Mouse (Mus musculus): ENCODE results near the gene Acadvl. TPM values are rescaled to one million over a fixed set of nuclear protein-coding genes. Genes with fewer than 3 reads are reported as not detected.

Acadvl gene
- polyA plus RNA-seq, 1 experiment from 2014 or later = 94.1 TPM

DNA sequence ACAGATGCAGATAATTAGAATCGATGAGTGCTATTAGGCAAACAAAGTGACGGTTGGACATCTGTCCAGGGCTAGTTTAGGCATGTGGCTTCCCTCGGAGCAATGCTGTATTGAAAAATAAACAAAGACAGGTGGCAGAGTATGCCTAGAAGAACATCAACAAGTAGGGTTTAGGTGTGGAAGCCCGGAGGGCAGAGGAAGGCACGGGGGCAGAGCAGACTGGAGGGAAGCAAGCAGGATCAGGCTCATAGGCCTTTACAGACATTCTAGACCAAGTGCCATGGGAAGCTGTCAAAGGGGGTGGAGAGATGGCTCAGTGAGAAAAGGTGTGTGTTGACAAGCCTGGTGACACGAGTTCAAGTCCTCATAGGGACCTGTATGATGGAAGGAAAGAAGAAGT, 34.2 kb upstream of the Acadvl start:
- Histone ChIP-seq H3K9ac (ENCODE audit: low read depth, low read length) (no peak overlapping the region), H3K27ac (ENCODE audit: low read depth, low read length) (no peak overlapping the region), H3K4me2 (no peak overlapping the region), H3K27me3 (ENCODE audit: control insufficient read depth, insufficient read depth, low read length) (no peaks in the 10 kb centered on the region; the same call in 1 of the 2 replicates), H3K4me1 (ENCODE audit: control insufficient read depth, insufficient read depth, low read length) (no peaks in the 10 kb centered on the region), H3K9me3 (replicated peaks; ENCODE audit: control insufficient read depth, low read length) (no peaks in the 10 kb centered on the region), H3K4me3 (ENCODE audit: low read depth, low read length) (no peak overlapping the region), H3K36me3 (ENCODE audit: control insufficient read depth, insufficient read depth, low read length) (0 out of 2 replicates have a peak, but pooled peaks cover 2% of the 10 kb centered on the region)
- 73% methylated on average over 6 of the region's 6 CpGs for WGBS (ENCODE audit: insufficient replicate concordance)
- no peak for ATAC-seq (replicated peaks; ENCODE audit: insufficient number of reproducible peaks, low FRiP score, low TSS enrichment)

- H3K4me1 ChIP-seq (ENCODE audit: control insufficient read depth, insufficient read depth, low read length) = no peaks in the 10 kb centered on the region
- 32% methylated on average over 9 of the region's 9 CpGs for WGBS (ENCODE audit: insufficient replicate concordance)
- peaks cover 13% of the 10 kb centered on the region; the same call in 1 of the 2 replicates for H3K36me3 ChIP-seq (ENCODE audit: control insufficient read depth, insufficient read depth, low read length)
These were observed 30.2 kb upstream of the Acadvl start for GRCm38 (mm10) chr11:70045435-70045834.

GRCm38 (mm10) chr11:70043665-70044064, 28.5 kb upstream of the Acadvl start:
- no peak for ATAC-seq (replicated peaks; ENCODE audit: insufficient number of reproducible peaks, low FRiP score, low TSS enrichment)
- Histone ChIP-seq H3K27ac (ENCODE audit: low read depth, low read length) (no peak overlapping the region), H3K4me1 (ENCODE audit: control insufficient read depth, insufficient read depth, low read length) (no peaks in the 10 kb centered on the region), H3K27me3 (ENCODE audit: control insufficient read depth, insufficient read depth, low read length) (no peaks in the 10 kb centered on the region), H3K9ac (ENCODE audit: low read depth, low read length) (no peak overlapping the region), H3K36me3 (ENCODE audit: control insufficient read depth, insufficient read depth, low read length) (peaks cover 13% of the 10 kb centered on the region; the same call in 1 of the 2 replicates), H3K4me2 (no peak overlapping the region), H3K4me3 (ENCODE audit: low read depth, low read length) (no peak overlapping the region), H3K9me3 (replicated peaks; ENCODE audit: control insufficient read depth, low read length) (no peaks in the 10 kb centered on the region)
- 86% methylated on average over 7 of the region's 7 CpGs for WGBS (ENCODE audit: insufficient replicate concordance)

More at GRCm38 (mm10) chr11:70045435-70045834, 30.2 kb upstream of the Acadvl start:
- Histone ChIP-seq H3K27ac (ENCODE audit: low read depth, low read length) (no peak overlapping the region), H3K4me3 (ENCODE audit: low read depth, low read length) (no peak overlapping the region), H3K9me3 (replicated peaks; ENCODE audit: control insufficient read depth, low read length) (no peaks in the 10 kb centered on the region), H3K9ac (ENCODE audit: low read depth, low read length) (no peak overlapping the region), H3K4me2 (no peak overlapping the region), H3K27me3 (ENCODE audit: control insufficient read depth, insufficient read depth, low read length) (no peaks in the 10 kb centered on the region; the same call in 1 of the 2 replicates)
- no peak for ATAC-seq (replicated peaks; ENCODE audit: insufficient number of reproducible peaks, low FRiP score, low TSS enrichment)

GRCm38 (mm10) chr11:70042309-70043085, 27.3 kb upstream of the Acadvl start:
- Histone ChIP-seq H3K4me3 (ENCODE audit: low read depth, low read length) (no peak overlapping the region), H3K27me3 (ENCODE audit: control insufficient read depth, insufficient read depth, low read length) (no peaks in the 10 kb centered on the region), H3K9ac (ENCODE audit: low read depth, low read length) (no peak overlapping the region), H3K9me3 (replicated peaks; ENCODE audit: control insufficient read depth, low read length) (no peaks in the 10 kb centered on the region), H3K4me1 (ENCODE audit: control insufficient read depth, insufficient read depth, low read length) (no peaks in the 10 kb centered on the region), H3K4me2 (no peak overlapping the region), H3K36me3 (ENCODE audit: control insufficient read depth, insufficient read depth, low read length) (peaks cover 13% of the 10 kb centered on the region; the same call in 1 of the 2 replicates), H3K27ac (ENCODE audit: low read depth, low read length) (no peak overlapping the region)
- ATAC-seq (replicated peaks; ENCODE audit: insufficient number of reproducible peaks, low FRiP score, low TSS enrichment) = no peak
- WGBS (ENCODE audit: insufficient replicate concordance) = 83% methylated on average over 23 of the region's 23 CpGs

DNA sequence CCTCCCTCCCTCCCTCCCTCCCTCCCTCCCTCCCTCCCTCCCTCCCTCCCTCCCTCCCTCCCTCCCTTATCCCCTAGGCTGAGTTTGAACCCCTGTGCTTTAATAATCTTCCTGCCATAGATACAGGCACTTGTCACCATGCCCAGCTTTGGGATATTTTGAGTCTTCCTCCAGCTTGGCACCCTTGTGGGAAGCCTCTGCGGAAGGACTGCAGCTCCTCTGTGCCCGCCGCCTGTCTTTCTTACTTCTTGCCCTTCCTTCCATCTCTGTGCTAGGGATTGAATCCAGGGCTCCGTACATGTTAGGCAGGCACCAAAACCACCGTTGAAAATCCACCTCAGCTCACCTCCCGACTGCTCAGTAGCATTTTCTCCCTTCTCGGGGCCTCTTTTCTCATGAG, 25.0 kb upstream of the Acadvl start:
- Histone ChIP-seq H3K27ac (ENCODE audit: low read depth, low read length) (no peak overlapping the region), H3K9me3 (replicated peaks; ENCODE audit: control insufficient read depth, low read length) (no peaks in the 10 kb centered on the region), H3K36me3 (ENCODE audit: control insufficient read depth, insufficient read depth, low read length) (peaks cover 16% of the 10 kb centered on the region; the same call in 1 of the 2 replicates), H3K27me3 (ENCODE audit: control insufficient read depth, insufficient read depth, low read length) (no peaks in the 10 kb centered on the region), H3K4me3 (ENCODE audit: low read depth, low read length) (no peak overlapping the region), H3K4me2 (no peak overlapping the region), H3K9ac (ENCODE audit: low read depth, low read length) (no peak overlapping the region), H3K4me1 (ENCODE audit: control insufficient read depth, insufficient read depth, low read length) (no peaks in the 10 kb centered on the region)
- WGBS (ENCODE audit: insufficient replicate concordance) = 83% methylated on average over 7 of the region's 7 CpGs
- ATAC-seq (replicated peaks; ENCODE audit: insufficient number of reproducible peaks, low FRiP score, low TSS enrichment) = no peak

GRCm38 (mm10) chr11:70039631-70040030, 24.4 kb upstream of the Acadvl start:
- H3K4me3 ChIP-seq (ENCODE audit: low read depth, low read length) = no peak overlapping the region
- H3K27ac ChIP-seq (ENCODE audit: low read depth, low read length) = no peak overlapping the region
- no peaks in the 10 kb centered on the region for H3K27me3 ChIP-seq (ENCODE audit: control insufficient read depth, insufficient read depth, low read length)
- ATAC-seq (replicated peaks; ENCODE audit: insufficient number of reproducible peaks, low FRiP score, low TSS enrichment) = no peak
- H3K4me1 ChIP-seq (ENCODE audit: control insufficient read depth, insufficient read depth, low read length) = no peaks in the 10 kb centered on the region
- H3K4me2 ChIP-seq = no peak overlapping the region
- H3K9me3 ChIP-seq (replicated peaks; ENCODE audit: control insufficient read depth, low read length) = no peaks in the 10 kb centered on the region
- H3K36me3 ChIP-seq (ENCODE audit: control insufficient read depth, insufficient read depth, low read length) = peaks cover 16% of the 10 kb centered on the region; the same call in 1 of the 2 replicates
- no peak overlapping the region for H3K9ac ChIP-seq (ENCODE audit: low read depth, low read length)
- WGBS (ENCODE audit: insufficient replicate concordance) = 88% methylated on average over 10 of the region's 10 CpGs

DNA sequence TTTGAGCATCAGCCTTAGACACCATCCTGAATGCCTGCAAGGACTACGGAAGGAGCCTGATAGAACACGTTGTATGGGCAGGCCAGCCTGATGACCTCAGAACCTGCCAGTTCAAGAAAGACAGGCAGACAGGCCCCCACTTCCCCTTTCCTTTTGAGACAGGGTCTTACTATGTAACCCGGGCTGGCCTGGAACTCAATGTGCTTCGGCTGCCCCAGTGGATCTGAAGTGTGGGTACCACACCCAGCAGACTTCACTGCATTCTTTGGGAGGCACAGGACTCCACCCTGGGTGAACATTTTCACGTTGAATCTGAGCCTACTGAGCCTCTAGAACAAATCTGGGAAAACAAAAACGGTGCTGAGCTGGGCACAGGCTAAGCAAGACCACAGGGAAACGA, 23.0 kb upstream of the Acadvl start:
- H3K9ac ChIP-seq (ENCODE audit: low read depth, low read length) = no peak overlapping the region
- peaks cover 14% of the 10 kb centered on the region; the same call in 1 of the 2 replicates for H3K36me3 ChIP-seq (ENCODE audit: control insufficient read depth, insufficient read depth, low read length)
- no peaks in the 10 kb centered on the region for H3K27me3 ChIP-seq (ENCODE audit: control insufficient read depth, insufficient read depth, low read length)
- ATAC-seq (replicated peaks; ENCODE audit: insufficient number of reproducible peaks, low FRiP score, low TSS enrichment) = no peak
- H3K4me1 ChIP-seq (ENCODE audit: control insufficient read depth, insufficient read depth, low read length) = no peaks in the 10 kb centered on the region
- 76% methylated on average over 7 of the region's 7 CpGs for WGBS (ENCODE audit: insufficient replicate concordance)
- no peak overlapping the region for H3K4me2 ChIP-seq
- H3K4me3 ChIP-seq (ENCODE audit: low read depth, low read length) = no peak overlapping the region
- no peaks in the 10 kb centered on the region for H3K9me3 ChIP-seq (replicated peaks; ENCODE audit: control insufficient read depth, low read length)
- H3K27ac ChIP-seq (ENCODE audit: low read depth, low read length) = no peak overlapping the region

GRCm38 (mm10) chr11:70031321-70031670, 16.1 kb upstream of the Acadvl start:
- Histone ChIP-seq H3K4me1 (ENCODE audit: control insufficient read depth, insufficient read depth, low read length) (peaks cover 31% of the 10 kb centered on the region), H3K27me3 (ENCODE audit: control insufficient read depth, insufficient read depth, low read length) (no peaks in the 10 kb centered on the region), H3K4me3 (ENCODE audit: low read depth, low read length) (no peak overlapping the region), H3K27ac (ENCODE audit: low read depth, low read length) (no peak overlapping the region), H3K36me3 (ENCODE audit: control insufficient read depth, insufficient read depth, low read length) (peaks cover 8% of the 10 kb centered on the region; the same call in 1 of the 2 replicates), H3K9ac (ENCODE audit: low read depth, low read length) (no peak overlapping the region), H3K9me3 (replicated peaks; ENCODE audit: control insufficient read depth, low read length) (no peaks in the 10 kb centered on the region), H3K4me2 (no peak overlapping the region)
- WGBS (ENCODE audit: insufficient replicate concordance) = 95% methylated on average over 11 of the region's 11 CpGs
- no peak for ATAC-seq (replicated peaks; ENCODE audit: insufficient number of reproducible peaks, low FRiP score, low TSS enrichment)

Measured in heart, embryonic 11.5 days (tissue).